Mouse (Mus musculus): ENCODE data around the gene Lipc. TPM values are rescaled to one million over a fixed set of nuclear protein-coding genes. Genes with fewer than 3 reads are reported as not detected.

The Lipc gene
- polyA plus RNA-seq, 1 experiment from 2014 or later, result 0.15 TPM

DNA sequence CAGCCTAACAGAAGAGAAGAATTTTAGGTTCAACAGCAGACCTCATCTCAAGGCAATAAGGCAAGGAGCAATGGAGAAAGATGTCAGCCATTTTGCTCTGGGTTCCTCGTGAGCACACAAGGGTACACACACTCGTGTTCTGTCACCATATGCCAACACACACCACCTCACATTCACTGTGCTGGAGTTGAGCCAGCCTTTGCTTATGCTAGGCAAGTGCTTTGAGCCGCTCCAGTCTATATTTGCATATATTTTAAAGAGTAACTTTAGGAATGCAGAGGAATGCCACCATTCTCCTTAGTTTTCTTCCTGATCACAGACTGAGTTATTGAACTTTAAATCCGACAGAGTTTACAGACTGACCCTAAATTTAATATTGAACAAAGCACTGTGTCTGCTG is 161.4 kb downstream of the Lipc start:
- H3K27me3 ChIP-seq (ENCODE audit: control insufficient read depth, insufficient read depth, low read length), result no peaks in the 10 kb centered on the region
- no peak overlapping the region for H3K4me3 ChIP-seq (ENCODE audit: low read depth, low read length)
- no peaks in the 10 kb centered on the region for H3K36me3 ChIP-seq (ENCODE audit: control insufficient read depth, insufficient read depth, low read length)
- no peaks in the 10 kb centered on the region for H3K9me3 ChIP-seq (ENCODE audit: control insufficient read depth, low read length)
- H3K9ac ChIP-seq (replicated peaks; ENCODE audit: low read depth, low read length), result no peak overlapping the region
- H3K4me1 ChIP-seq (ENCODE audit: control insufficient read depth, insufficient read depth, low read length), result no peaks in the 10 kb centered on the region
- no peak overlapping the region for H3K27ac ChIP-seq (ENCODE audit: low read depth, low read length)
- WGBS, result 80% methylated on average over 4 of the region's 4 CpGs
- no peak overlapping the region for H3K4me2 ChIP-seq (ENCODE audit: low read depth, low read length)
- no peak for ATAC-seq (ENCODE audit: low read depth)

DNA sequence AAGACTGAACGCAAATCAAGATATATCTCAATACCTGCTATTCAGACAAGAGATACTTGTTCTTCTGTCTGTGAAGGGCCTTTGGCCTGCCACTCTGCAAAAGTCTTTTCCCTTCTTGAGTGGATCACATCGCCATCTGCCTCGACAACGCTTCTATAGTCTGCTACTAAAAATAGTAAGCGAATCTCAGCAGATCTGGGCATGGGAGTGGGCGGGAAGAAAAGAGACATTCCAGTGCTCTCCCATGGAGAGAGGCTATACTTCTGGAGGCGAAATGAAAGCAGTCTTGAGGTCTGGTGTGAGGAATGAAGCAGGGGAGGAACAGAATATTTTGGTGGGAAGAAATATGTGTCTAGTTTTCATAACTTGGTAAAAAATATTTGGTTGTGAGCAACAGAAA is 163.3 kb downstream of the Lipc start:
- H3K27ac ChIP-seq (ENCODE audit: low read depth, low read length), result no peak overlapping the region
- 78% methylated on average over 7 of the region's 7 CpGs for WGBS
- no peak for ATAC-seq (ENCODE audit: low read depth)

DNA sequence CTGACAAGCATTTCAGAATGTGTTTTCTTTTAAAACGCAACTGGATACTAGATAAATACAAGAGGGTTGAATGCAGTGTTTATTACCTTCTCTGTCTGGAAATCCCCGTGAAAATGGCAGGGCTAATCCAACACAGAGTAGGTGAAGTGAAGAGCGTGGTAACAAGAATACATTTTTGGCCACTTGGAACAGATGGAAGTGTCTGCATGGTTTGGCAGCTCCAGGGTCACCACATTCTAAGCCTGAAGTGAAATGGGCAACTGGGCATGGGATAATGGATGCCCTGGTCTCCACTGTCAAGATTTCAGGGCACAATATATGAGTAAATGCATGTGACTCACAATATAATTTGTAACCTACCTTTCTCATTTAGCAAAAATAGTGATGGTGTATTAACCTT is 169.8 kb downstream of the Lipc start:
- H3K27me3 ChIP-seq (ENCODE audit: control insufficient read depth, insufficient read depth, low read length), result no peaks in the 10 kb centered on the region

More for the DNA sequence above, 163.3 kb downstream of the Lipc start:
- no peaks in the 10 kb centered on the region for H3K36me3 ChIP-seq (ENCODE audit: control insufficient read depth, insufficient read depth, low read length)
- no peaks in the 10 kb centered on the region for H3K9me3 ChIP-seq (ENCODE audit: control insufficient read depth, low read length)
- H3K4me1 ChIP-seq (ENCODE audit: control insufficient read depth, insufficient read depth, low read length), result no peaks in the 10 kb centered on the region
- H3K4me2 ChIP-seq (ENCODE audit: low read depth, low read length), result no peak overlapping the region
- H3K27me3 ChIP-seq (ENCODE audit: control insufficient read depth, insufficient read depth, low read length), result no peaks in the 10 kb centered on the region
- no peak overlapping the region for H3K9ac ChIP-seq (replicated peaks; ENCODE audit: low read depth, low read length)
- H3K4me3 ChIP-seq (ENCODE audit: low read depth, low read length), result no peak overlapping the region

DNA sequence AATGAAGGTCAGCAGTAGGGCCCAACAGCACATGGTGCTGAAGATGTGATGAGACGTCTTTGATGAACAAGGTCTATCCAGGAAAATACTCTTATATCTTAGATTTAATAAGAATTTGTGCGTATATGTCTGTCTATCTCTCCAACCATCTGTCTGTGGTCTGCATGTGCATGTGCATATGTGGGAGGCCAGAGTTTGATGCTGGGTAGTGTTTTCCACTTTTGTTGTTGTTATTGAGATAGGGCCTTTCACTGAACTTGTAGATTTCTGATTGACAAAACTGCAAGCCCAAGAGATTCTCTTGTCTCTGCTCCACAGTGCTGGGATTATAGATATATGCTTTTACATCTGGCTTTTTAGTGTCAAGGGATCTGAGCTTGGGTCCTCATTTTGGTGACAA is 176.5 kb downstream of the Lipc start:
- Histone ChIP-seq H3K4me2 (ENCODE audit: low read depth, low read length) (no peak overlapping the region), H3K9ac (replicated peaks; ENCODE audit: low read depth, low read length) (no peak overlapping the region), H3K9me3 (ENCODE audit: control insufficient read depth, low read length) (no peaks in the 10 kb centered on the region), H3K36me3 (ENCODE audit: control insufficient read depth, insufficient read depth, low read length) (0 out of 2 replicates have a peak, but pooled peaks cover 2% of the 10 kb centered on the region), H3K27me3 (ENCODE audit: control insufficient read depth, insufficient read depth, low read length) (no peaks in the 10 kb centered on the region), H3K27ac (ENCODE audit: low read depth, low read length) (no peak overlapping the region), H3K4me1 (ENCODE audit: control insufficient read depth, insufficient read depth, low read length) (no peaks in the 10 kb centered on the region), H3K4me3 (ENCODE audit: low read depth, low read length) (no peak overlapping the region)
- ATAC-seq (ENCODE audit: low read depth), result no peak
- WGBS, result 96% methylated on average over 2 of the region's 2 CpGs

More for the DNA sequence above, 169.8 kb downstream of the Lipc start:
- H3K9ac ChIP-seq (replicated peaks; ENCODE audit: low read depth, low read length), result no peak overlapping the region
- no peak overlapping the region for H3K4me3 ChIP-seq (ENCODE audit: low read depth, low read length)
- no peaks in the 10 kb centered on the region for H3K9me3 ChIP-seq (ENCODE audit: control insufficient read depth, low read length)
- H3K27ac ChIP-seq (ENCODE audit: low read depth, low read length), result no peak overlapping the region
- WGBS, result 79% methylated on average over 3 of the region's 3 CpGs
- H3K36me3 ChIP-seq (ENCODE audit: control insufficient read depth, insufficient read depth, low read length), result no peaks in the 10 kb centered on the region
- H3K4me1 ChIP-seq (ENCODE audit: control insufficient read depth, insufficient read depth, low read length), result no peaks in the 10 kb centered on the region
- ATAC-seq (ENCODE audit: low read depth), result no peak
- no peak overlapping the region for H3K4me2 ChIP-seq (ENCODE audit: low read depth, low read length)

DNA sequence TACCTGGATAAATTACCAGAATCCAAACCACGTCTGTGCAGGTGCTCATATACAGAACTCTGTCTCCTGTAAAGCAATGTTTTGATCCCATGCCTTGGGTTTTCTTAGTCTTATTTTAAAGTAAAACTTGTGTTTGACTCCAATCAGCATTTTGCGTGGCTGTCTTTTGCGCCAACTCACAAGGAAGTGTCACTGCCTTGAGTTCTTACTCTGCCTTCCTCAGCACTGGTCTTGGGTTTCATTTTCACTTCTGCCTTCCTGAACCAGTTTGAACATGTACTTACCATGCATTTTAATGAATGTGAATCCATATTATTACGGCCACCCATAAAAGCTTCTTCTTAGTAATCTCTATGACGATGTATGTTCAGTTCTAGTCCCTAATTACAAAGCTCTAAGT is 191.1 kb downstream of the Lipc start:
- Histone ChIP-seq H3K4me1 (ENCODE audit: control insufficient read depth, insufficient read depth, low read length) (no peaks in the 10 kb centered on the region), H3K9me3 (ENCODE audit: control insufficient read depth, low read length) (no peaks in the 10 kb centered on the region), H3K27ac (ENCODE audit: low read depth, low read length) (no peak overlapping the region), H3K4me2 (ENCODE audit: low read depth, low read length) (no peak overlapping the region), H3K9ac (replicated peaks; ENCODE audit: low read depth, low read length) (no peak overlapping the region), H3K4me3 (ENCODE audit: low read depth, low read length) (no peak overlapping the region), H3K36me3 (ENCODE audit: control insufficient read depth, insufficient read depth, low read length) (0 out of 2 replicates have a peak, but pooled peaks cover 7% of the 10 kb centered on the region), H3K27me3 (ENCODE audit: control insufficient read depth, insufficient read depth, low read length) (no peaks in the 10 kb centered on the region)
- no peak for ATAC-seq (ENCODE audit: low read depth)
- 92% methylated on average over 5 of the region's 5 CpGs for WGBS

DNA sequence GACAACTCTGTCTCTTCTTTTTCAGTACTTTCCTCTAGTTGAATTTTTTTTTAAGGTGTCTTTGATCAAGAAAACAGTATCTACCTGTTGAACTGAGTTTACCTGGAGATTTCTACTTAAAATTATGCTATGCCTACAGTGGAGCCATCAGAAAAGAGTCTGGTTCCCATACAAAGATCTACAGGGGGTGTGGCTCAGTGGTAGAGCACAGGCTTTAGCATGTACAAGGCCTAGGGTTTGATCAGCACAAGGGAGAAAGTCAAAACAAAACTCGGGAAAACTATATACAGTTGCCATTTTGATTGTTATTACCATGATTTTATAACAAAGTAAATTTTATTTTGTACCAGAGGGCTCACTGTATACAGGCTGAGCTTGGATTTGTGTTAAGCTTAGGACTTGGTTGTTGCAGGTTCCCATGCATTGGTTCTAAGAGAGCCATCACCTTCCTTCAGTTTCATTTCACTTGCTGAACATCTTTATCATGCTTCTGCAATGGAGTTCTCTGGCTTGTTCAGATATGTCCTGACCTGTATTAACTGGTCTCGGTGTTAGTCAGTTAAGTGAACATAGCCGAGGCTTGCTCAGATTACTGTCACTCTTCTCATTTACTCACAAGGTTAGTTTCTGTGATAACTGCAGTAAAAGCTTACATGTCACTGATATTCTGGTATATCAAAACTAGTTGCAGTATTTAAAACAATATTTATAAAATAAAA is 200.4 kb downstream of the Lipc start:
- ATAC-seq (ENCODE audit: low read depth), result no peak
- Histone ChIP-seq H3K9me3 (ENCODE audit: control insufficient read depth, low read length) (no peaks in the 10 kb centered on the region), H3K4me1 (ENCODE audit: control insufficient read depth, insufficient read depth, low read length) (no peaks in the 10 kb centered on the region), H3K36me3 (ENCODE audit: control insufficient read depth, insufficient read depth, low read length) (peaks cover 7% of the 10 kb centered on the region), H3K4me3 (ENCODE audit: low read depth, low read length) (no peak overlapping the region), H3K9ac (replicated peaks; ENCODE audit: low read depth, low read length) (no peak overlapping the region), H3K27ac (ENCODE audit: low read depth, low read length) (no peak overlapping the region), H3K27me3 (ENCODE audit: control insufficient read depth, insufficient read depth, low read length) (no peaks in the 10 kb centered on the region), H3K4me2 (ENCODE audit: low read depth, low read length) (no peak overlapping the region)
- 95% methylated on average over 3 of the region's 3 CpGs for WGBS

Small RNA genes within 50 kb of the gene (microRNA-seq; reads per million reads assigned to microRNA genes)
- not detected for gene Gm25149

Other genes with a start within 250 kb of the Lipc start
- gene Aqp9, start 216.5 kb upstream of the Lipc start, polyA plus RNA-seq (2014; fragmentation: Nextera tagmentation; extraction: Ambion mirVana), result 0.74 and 0.88 TPM in 2 replicates